Mouse (Mus musculus) gastrocnemius, postnatal 10 days (tissue): Measurements from ENCODE around the gene Pim3. TPM values are rescaled to one million over a fixed set of nuclear protein-coding genes. Genes with fewer than 3 reads are reported as not detected.
"Not testable (repeated sequence)": the region's sequence is repeated elsewhere in the genome, so short reads cannot be mapped to it uniquely, and the experiment has no call there.

ENCODE experiments used
- DNase-seq: peaks from one replicate; pipeline ENCODE4 v3.0.0; 2021; ENCODE audit warnings: mixed read lengths
- long read RNA-seq, 2 experiments: library from polyadenylated mRNA; stranded (forward); transcript quantifications; one replicate each; pipeline ENCODE4 v2.0.0; 2021
- total RNA-seq, 2 experiments: library from RNA; stranded (reverse); gene quantifications; 2 replicates each; pipeline ENCODE4 v1.2.3; 2021

The Pim3 gene
- total RNA-seq = 10 to 100 TPM; 14.8 to 19.4 TPM
- long read RNA-seq, experiment 1, transcript Pim3-201 (6 exons, 2,427 nt) = major isoform, 53 of 57 reads
- long read RNA-seq, experiment 1, partial matches to known transcripts = 1 of 57 reads
- long read RNA-seq, experiment 1, other reads (novel, unspliced or antisense) = 3 of 57 reads
- long read RNA-seq, experiment 2, transcript Pim3-201 (6 exons, 2,427 nt) = major isoform, 62 of 70 reads
- long read RNA-seq, experiment 2, partial matches to known transcripts = 4 of 70 reads
- long read RNA-seq, experiment 2, other reads (novel, unspliced or antisense) = 4 of 70 reads

DNA sequence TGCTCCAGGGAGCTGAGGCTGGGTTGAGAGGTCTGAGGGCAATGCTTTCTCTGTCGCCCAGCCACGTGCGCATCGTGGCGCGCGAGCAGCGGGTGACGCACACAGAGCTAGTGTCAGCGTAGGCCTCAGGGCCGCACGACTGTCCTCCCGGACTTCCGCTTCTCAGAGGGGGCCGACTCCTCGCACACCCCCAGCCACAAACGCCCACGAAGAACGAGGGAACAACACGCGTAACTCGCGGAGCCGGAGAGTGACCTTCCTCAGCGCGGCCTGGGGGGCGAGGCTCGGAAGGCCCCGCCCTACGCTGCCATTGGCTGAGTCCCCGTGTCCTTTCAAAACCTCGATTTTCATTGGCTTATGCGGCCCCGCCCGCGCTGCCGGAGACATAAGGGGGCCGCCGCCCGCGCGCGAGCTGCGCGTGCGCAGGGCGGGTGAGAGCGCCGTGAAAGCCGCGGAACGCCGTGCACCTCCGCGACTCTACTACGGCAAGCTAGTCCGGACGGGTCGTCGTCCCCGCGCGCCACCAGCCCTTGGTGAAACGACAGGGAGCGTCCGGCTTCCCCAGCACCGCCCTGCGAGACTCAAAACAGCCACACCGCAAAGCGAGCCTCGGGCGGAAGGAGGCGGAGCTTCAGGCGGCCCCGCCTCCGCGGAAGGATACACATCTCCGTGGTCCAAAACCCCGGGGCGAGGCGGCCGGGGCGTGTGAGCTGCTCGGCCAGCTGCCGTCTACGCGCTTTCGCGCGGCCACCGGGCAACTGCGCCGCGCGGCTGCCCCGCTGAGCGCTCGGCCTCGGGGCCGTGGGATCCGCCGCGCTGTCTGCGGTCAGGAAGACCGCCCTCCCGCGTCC is at the start of gene Pim3:
Gene Pim3 (plus strand): TSS at position 415 of the 851 bp plus-strand sequence.
- DNase-seq = peak; percentile 95

GRCm38 (mm10) chr15:88813262-88813661 is 48.7 kb upstream of the Pim3 start:
- DNase-seq = no peak

GRCm38 (mm10) chr15:88813873-88814272 is 48.1 kb upstream of the Pim3 start:
- DNase-seq = not testable (repeated sequence)

DNA sequence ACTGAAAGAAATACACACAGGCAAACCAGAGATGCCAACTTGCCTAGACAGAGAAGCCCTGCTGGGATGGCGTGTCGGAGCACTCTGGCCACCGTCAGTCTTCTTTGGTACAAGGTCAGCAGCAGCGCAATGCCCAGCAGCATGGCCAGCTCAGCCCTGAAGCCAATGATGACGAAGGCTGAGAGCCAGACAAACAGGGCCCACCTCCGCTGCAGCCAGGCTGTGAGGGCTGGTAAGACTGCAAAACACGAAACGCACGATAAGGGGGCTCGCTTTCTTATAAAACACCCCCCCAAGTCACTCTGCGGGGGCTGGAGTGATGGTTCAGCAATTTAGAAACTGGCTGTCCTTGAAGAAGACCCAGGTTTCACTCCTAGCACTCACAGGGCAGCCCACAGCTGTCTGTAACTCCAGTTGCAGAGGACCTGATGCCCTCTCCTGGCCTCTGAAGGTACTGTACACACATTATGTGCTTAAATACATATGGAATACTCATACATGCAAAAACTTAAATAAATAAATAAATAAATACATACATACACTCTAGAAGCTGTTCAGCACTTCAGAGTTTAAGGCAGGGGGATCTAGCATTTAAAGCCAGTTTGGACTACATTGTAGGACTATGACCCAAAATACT is 47.5 kb upstream of the Pim3 start:
- no peak for DNase-seq

GRCm38 (mm10) chr15:88815196-88815700 is 46.7 kb upstream of the Pim3 start:
- no peak for DNase-seq

DNA sequence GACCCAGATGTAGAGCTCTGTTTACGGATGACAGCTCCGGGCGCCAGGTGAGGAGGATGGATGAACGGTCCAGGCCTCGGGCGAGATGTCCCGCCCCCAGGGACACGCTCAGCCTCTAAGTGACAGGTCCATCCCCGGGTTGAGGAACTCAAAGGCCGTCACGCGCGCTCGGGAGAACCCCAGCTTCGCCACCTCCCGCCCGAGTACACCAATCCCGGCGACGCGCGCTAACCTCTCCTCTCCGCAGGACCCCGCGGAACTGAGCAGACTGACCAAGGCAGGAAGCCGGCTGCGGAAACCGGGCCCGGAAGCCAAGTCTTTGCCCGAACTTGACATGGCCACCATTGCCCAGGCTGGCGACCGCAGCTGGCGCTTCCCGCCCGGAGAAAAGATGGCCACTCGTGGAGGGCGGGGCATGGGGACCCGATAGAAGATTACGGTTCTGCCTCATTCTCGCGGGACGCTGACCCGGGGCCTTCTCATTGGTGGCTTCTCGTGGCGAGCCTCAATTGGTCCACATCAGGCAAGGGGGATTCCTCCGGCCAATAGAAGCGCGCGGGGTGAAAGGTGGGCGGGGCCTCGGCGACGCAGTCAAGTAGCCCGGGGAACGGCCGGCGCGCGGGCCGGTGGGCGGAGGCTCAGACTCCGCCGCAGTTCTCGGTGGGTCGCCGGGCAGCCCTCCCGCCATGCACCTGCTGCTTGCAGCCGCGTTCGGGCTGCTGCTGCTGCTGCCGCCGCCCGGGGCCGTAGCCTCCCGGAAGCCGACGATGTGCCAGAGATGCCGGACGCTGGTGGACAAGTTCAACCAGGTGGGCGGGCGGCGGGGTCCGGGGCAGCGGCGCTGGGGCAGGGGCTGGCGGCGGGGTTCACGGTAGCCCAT is 42.7 kb upstream of the Pim3 start, which contains the start of the genes Alg12 and Creld2:
Gene Alg12 (minus strand): TSS at position 293 of the 880 bp plus-strand sequence.
Gene Creld2 (plus strand): TSS at position 621 of the 880 bp plus-strand sequence.
- peak; percentile 97 for DNase-seq

GRCm38 (mm10) chr15:88819906-88820303 is 42.1 kb upstream of the Pim3 start:
- DNase-seq = no peak

- no peak for DNase-seq
Measured at GRCm38 (mm10) chr15:88821403-88821802, 40.6 kb upstream of the Pim3 start.

DNA sequence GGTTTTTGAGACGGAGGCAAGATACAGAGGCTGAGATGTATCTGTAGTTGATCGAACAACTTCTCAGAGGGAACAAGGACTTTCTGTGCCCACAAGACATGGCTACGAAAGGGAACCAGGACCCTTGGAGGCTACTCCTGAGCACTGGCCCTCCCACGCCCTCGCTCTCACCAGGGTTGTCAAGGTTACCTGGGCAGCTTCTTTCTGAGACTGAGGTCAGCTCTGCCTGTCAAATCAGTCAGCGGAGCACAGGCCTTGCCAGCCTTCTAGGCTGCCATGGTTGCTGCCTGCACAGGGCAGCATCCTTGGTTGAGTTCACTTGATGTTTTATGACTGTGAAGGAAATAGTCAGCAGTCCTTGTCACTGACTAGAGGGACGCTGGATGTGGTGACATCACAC is 39.5 kb upstream of the Pim3 start:
- DNase-seq = no peak

DNA sequence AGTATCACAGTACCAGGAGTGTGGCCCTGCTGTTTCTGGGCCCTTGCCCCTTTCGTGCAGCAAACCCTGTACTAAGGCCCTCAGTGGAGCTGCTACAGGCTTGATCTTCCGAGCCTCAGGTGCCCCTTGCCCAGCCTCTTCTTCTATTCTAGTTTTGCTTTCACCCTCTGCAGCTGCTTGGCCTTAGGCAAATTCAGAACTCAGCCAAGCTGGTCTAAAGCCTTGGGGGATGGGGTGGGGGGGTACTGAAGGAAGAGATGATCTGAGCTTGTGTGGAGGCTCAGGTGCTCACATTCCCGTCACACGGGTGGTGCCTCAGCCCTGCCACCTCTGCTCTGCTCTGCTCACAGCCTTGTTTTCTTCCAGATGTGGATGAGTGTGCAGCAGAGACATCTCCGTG is 38.6 kb upstream of the Pim3 start:
- no peak for DNase-seq

DNA sequence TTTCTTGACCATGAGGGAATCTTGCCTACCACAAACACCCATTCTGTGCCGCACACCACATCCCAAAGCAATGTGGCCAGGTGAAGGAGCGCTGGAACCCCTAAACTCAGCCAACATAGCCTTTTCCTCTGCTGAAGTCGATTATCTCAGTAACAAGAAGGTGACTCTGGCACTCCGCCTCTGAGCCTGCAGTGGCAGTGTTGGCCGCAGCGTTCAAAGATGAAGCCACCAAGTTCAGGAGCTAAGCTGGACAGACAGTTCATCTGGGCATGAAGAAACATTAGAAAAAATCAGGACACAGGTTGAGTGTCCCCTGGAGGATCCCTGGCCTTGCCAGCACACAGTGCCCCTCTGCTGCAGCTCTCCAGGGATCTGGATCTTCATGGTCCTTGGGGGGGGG is 34.5 kb upstream of the Pim3 start:
- no peak for DNase-seq

DNA sequence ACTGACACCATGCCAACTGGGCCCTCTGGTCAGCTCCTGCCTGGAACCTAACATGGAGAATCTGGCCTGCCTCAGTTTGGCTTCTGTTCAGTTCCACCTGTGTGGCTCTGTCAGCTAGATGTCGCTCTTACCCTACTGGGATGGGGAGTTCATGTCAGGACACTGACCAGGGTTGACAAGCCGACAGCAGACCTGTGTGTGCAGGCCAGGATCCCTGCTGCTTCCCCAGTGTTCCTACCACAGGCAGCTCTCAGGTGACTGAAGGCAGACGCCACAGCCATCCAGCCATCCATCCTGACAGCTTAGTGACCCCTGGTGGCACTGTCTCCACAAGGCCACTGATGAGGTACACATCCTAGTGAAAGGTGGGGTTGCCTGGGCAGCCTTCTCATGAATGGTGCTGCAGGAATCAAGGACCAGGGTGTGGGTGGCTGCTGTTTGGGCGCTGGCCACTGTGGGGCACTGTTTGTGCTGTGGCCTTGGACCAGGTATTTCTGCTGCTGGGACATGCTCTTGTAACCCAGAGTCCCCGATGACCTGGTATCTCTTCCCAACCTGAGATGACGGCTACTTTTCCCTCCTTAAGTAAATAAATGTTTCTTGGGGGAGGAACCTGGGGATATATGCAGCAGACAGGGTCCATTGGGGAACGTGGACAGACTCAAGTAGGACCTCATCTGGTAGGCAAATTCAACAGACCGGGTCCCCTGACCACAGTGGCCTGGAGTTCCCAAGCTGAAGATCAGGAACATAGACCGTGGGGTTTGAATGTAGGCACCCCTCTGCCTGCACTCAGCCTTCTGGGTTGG is 33.8 kb upstream of the Pim3 start:
- DNase-seq = peak; percentile 67

DNA sequence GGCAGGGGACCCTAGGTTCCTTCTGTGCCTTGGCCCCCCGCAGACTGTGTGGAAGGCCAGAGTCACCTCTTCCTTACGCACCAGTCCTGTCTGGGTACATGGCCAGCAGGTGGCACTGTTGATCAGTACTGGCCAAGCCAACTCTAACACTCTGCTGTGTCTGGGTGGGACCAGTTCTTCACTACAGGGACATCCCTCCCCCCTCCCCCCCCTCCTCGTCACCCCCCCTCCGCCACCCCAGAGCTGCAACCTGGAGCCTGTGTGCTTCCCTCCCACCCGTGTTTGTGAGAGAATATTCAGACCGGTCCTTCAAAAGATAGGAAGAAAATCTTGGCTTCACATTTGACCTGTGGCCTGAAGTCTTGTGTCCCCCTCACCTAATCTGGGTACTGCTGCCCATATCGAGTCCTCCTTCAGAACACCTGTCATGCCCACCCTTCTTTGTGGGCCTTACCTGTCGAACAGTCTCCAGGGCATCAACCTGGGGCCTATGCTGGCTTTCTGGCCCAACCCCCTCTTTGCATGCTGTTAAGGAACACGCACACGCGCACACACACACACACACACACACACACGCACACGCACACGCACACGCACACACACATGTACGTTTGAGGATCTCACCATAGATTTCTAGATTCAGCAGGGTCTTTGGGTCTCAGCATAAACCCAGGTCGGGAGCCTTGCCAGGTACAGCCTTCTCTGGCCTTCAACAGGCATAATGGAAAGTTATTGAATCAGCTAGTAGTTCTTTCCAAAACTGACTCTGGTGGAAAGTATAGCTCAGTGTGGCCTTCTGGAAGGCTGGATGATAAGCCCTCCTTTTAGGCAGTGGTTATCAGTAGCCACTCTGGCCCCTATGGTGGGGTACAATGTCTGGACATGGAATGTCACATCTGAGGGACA is 32.9 kb upstream of the Pim3 start:
- peak; percentile 94 for DNase-seq

GRCm38 (mm10) chr15:88829791-88830440 is 32.1 kb upstream of the Pim3 start:
- DNase-seq = no peak

GRCm38 (mm10) chr15:88830696-88831095 is 31.3 kb upstream of the Pim3 start:
- DNase-seq = no peak

GRCm38 (mm10) chr15:88831482-88831881 is 30.5 kb upstream of the Pim3 start:
- DNase-seq = no peak

DNA sequence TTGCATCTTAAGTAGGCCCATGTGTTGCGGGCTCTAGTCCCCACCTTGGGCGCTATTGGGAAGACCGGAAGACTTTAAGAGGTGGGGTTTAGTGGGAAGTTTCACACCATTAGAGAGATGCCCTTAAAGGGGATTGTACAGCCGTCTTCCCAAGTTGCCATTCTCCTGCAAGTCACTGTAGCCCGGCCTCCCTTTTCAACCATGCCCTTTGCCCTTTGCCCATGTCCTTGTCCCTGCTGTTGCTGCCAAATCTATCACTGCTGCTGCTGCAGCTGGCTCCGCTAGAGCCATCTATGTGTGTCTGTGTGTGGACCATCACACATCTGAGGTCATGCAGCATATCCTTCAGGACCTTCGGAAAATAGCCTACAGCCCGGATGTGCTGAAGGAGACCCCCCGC is 29.4 kb upstream of the Pim3 start:
- DNase-seq = no peak

- DNase-seq = no peak
Measured at GRCm38 (mm10) chr15:88836031-88836430, 26.0 kb upstream of the Pim3 start.

DNA sequence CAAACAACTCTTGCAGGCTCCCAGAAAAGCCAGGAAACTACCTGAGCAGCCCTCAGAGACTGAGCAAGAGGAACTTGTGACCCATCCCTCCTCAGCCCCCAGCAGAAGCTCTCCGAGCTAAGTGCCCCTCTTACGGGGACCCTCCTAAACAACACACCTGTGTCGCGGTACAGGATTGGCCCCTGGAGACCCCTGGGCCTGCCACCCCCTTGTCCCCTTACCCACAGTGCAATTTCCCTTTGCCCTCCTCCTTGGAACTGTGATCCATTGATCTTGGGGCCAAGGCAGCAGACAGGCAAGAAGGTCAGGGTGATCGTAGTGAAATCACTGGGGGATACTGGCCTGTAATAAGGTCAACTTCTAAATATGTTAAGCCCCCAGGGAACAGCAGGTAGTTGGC is 25.4 kb upstream of the Pim3 start:
- no peak for DNase-seq
